Mouse (Mus musculus) neural tube, embryonic 14.5 days (tissue): ENCODE data around the gene Mus81. TPM values are rescaled to one million over a fixed set of nuclear protein-coding genes. Genes with fewer than 3 reads are reported as not detected.
A peak's percentile ranks its signal among the peaks of the same experiment; 100 is the strongest.

Experiments used
- ATAC-seq: fragments of 200-750 bp; cut with Nextera tagmentation; 2 replicates; pipeline ENCODE4 v1.8.0; 2017; ENCODE audit warnings: low read depth, mild to moderate bottlenecking, moderate TSS enrichment, moderate library complexity
- H3K27ac ChIP-seq: fragments of 300-500 bp; sonication (generic); 2 replicates; pipeline ENCODE4 v1.5.1; 2014; ENCODE audit warnings: low read depth, mild to moderate bottlenecking, control low read depth, low read length, moderate library complexity, mixed read lengths
- H3K27me3 ChIP-seq: fragments of 300-500 bp; sonication (generic); 2 replicates; pipeline ENCODE4 v1.6.1; 2014; ENCODE audit warnings: low read length; ENCODE audit not compliant: control insufficient read depth, insufficient read depth
- H3K36me3 ChIP-seq: fragments of 300-500 bp; sonication (generic); 2 replicates; pipeline ENCODE4 v1.6.1; 2014; ENCODE audit warnings: low read length, mixed read lengths; ENCODE audit not compliant: control insufficient read depth, insufficient read depth
- H3K4me1 ChIP-seq: fragments of 300-500 bp; sonication (generic); 2 replicates; pipeline ENCODE4 v1.6.1; 2014; ENCODE audit warnings: low read length; ENCODE audit not compliant: control insufficient read depth, insufficient read depth
- H3K4me2 ChIP-seq: fragments of 300-500 bp; sonication (generic); 2 replicates; pipeline ENCODE4 v1.6.1; 2014; ENCODE audit warnings: mild to moderate bottlenecking, low read depth, low read length, control low read depth
- H3K4me3 ChIP-seq: fragments of 300-500 bp; sonication (generic); 2 replicates; pipeline ENCODE4 v1.5.1; 2014; ENCODE audit warnings: low read depth, low read length, control low read depth, mixed read lengths
- H3K9ac ChIP-seq: fragments of 300-500 bp; sonication (generic); replicated peaks from 2 replicates; pipeline ENCODE4 v1.6.1; 2014; ENCODE audit warnings: low read depth, mild to moderate bottlenecking, control low read depth, low read length, mixed read lengths
- H3K9me3 ChIP-seq: fragments of 300-500 bp; sonication (generic); 2 replicates; pipeline ENCODE4 v1.6.1; 2016; ENCODE audit warnings: low read length; ENCODE audit not compliant: control insufficient read depth
- WGBS: fragments of 180-500 bp; shearing (Covaris S2); extraction: QIAGEN DNeasy Blood & Tissue Kit; methylation state at CpG from one replicate; pipeline ENCODE4 v1.1.7; 2014; 5-methylcytosine and 5-hydroxymethylcytosine counted together
- polyA plus RNA-seq: library from polyadenylated mRNA; unstranded; fragments of >200 nt; fragmentation: Nextera tagmentation; extraction: Ambion mirVana; gene quantifications from 2 replicates; pipeline ENCODE4 v1.2.1, GENCODE M21; 2014

The Mus81 gene
- polyA plus RNA-seq, 1 experiment from 2014 or later = 43.6 TPM

- WGBS = 92% methylated on average over 5 of the region's 5 CpGs
- Histone ChIP-seq H3K27ac (no peak overlapping the region), H3K27me3 (peaks cover 39% of the 10 kb centered on the region), H3K4me2 (no peak overlapping the region), H3K36me3 (no peaks in the 10 kb centered on the region), H3K9ac (no peak overlapping the region), H3K4me3 (no peak overlapping the region), H3K4me1 (peaks cover 10% of the 10 kb centered on the region; the same call in 1 of the 2 replicates), H3K9me3 (no peaks in the 10 kb centered on the region)
- no peak for ATAC-seq
Measured at GRCm38 (mm10) chr19:5445747-5446146, 42.5 kb downstream of the Mus81 start.

DNA sequence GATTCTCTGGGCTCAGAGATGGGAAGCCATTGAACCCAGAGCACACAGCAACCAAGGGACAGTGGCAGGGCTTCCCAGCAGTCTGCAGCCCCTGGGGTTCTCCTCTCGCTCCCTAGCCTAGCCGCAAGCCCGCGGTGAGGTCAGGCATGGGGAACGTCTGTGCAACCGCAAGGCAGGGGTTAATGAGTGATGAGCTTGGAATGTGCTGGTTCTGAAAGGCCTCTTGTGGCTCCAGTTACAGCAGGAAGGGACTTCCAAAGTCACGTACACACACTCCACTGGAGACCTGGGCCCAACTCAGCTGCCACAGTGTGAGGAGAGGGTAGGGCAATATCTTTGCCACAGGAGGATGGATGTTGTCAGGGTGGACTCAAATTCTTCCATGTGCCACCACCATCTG is 43.2 kb downstream of the Mus81 start:
- Histone ChIP-seq H3K27me3 (peaks cover 37% of the 10 kb centered on the region), H3K4me1 (peaks cover 10% of the 10 kb centered on the region; the same call in 1 of the 2 replicates), H3K4me2 (no peak overlapping the region), H3K27ac (no peak overlapping the region), H3K4me3 (no peak overlapping the region), H3K9ac (no peak overlapping the region), H3K9me3 (no peaks in the 10 kb centered on the region), H3K36me3 (no peaks in the 10 kb centered on the region)
- ATAC-seq = no peak
- WGBS = 38% methylated on average over 7 of the region's 7 CpGs

DNA sequence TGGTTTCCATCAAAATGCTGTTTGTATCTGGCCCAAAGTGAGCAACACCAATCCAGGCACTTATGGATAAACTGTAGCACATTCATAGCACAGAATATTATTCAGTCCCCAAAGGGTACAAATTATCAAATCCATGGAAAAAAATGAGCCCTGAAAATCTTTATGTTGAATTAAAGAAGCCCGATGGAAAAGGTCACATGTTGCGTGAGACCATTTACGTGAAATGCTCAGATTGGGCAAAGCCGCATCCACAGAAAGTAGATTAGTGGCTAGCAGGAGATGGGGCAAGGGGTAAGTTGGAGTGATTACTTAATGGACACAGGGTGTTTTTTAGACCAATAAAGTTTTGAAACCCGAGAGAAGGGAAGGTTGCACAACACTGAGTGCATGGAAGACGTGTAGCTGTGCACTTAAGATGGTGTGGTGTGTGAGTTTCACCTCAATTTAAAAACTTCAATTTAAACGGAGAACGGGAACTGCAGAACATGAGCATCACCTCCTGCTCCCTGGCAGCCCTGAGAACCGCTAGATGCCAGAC is 43.8 kb downstream of the Mus81 start:
- Histone ChIP-seq H3K9me3 (no peaks in the 10 kb centered on the region), H3K27me3 (peaks cover 32% of the 10 kb centered on the region), H3K27ac (no peak overlapping the region), H3K36me3 (no peaks in the 10 kb centered on the region), H3K4me2 (no peak overlapping the region), H3K4me1 (peaks cover 10% of the 10 kb centered on the region; the same call in 1 of the 2 replicates), H3K9ac (no peak overlapping the region), H3K4me3 (no peak overlapping the region)
- 74% methylated on average over 9 of the region's 9 CpGs for WGBS
- ATAC-seq = no peak

GRCm38 (mm10) chr19:5433951-5434350 is 54.3 kb downstream of the Mus81 start:
- H3K27ac ChIP-seq = no peak overlapping the region
- H3K9ac ChIP-seq = 0 out of 2 replicates have a peak overlapping the region, but pooled peaks have one; percentile 32

GRCm38 (mm10) chr19:5432992-5433852 is 55.0 kb downstream of the Mus81 start:
- no peak overlapping the region for H3K4me3 ChIP-seq
- WGBS = 17% methylated on average over 16 of the region's 16 CpGs
- H3K4me2 ChIP-seq = peak overlapping the region; percentile 34
- ATAC-seq = peak; percentile 34; the same call in 1 of the 2 replicates
- no peaks in the 10 kb centered on the region for H3K9me3 ChIP-seq
- 0 out of 2 replicates have a peak overlapping the region, but pooled peaks have one; percentile 32 for H3K9ac ChIP-seq
- H3K27me3 ChIP-seq = no peaks in the 10 kb centered on the region
- no peak overlapping the region for H3K27ac ChIP-seq
- peaks cover 5% of the 10 kb centered on the region; the same call in 1 of the 2 replicates for H3K4me1 ChIP-seq
- H3K36me3 ChIP-seq = no peaks in the 10 kb centered on the region

More at GRCm38 (mm10) chr19:5433951-5434350, 54.3 kb downstream of the Mus81 start:
- Histone ChIP-seq H3K4me2 (peak overlapping the region; percentile 34; the same call in 1 of the 2 replicates), H3K27me3 (no peaks in the 10 kb centered on the region), H3K36me3 (no peaks in the 10 kb centered on the region), H3K4me1 (peaks cover 5% of the 10 kb centered on the region; the same call in 1 of the 2 replicates), H3K9me3 (no peaks in the 10 kb centered on the region), H3K4me3 (no peak overlapping the region)
- 78% methylated on average over 7 of the region's 7 CpGs for WGBS
- no peak for ATAC-seq

Other genes with a start within 250 kb of the Mus81 start
- 56.9 TPM in 2 replicates for gene Pacs1, start 215.3 kb downstream of the Mus81 start, polyA plus RNA-seq
- gene Sf3b2, start 192.9 kb downstream of the Mus81 start, polyA plus RNA-seq = 321 and 329 TPM in 2 replicates
- gene Gal3st3, start 190.1 kb downstream of the Mus81 start, polyA plus RNA-seq = 31.0 and 38.3 TPM in 2 replicates
- not detected in 2 replicates for gene Catsper1, start 152.7 kb downstream of the Mus81 start, polyA plus RNA-seq
- 10.7 and 10.8 TPM in 2 replicates for gene Cst6, start 138.8 kb downstream of the Mus81 start, polyA plus RNA-seq
- gene Eif1ad, start 121.7 kb downstream of the Mus81 start, polyA plus RNA-seq = 38.7 and 41.6 TPM in 2 replicates
- gene Banf1, start 121.2 kb downstream of the Mus81 start, polyA plus RNA-seq = 274 and 327 TPM in 2 replicates
- gene Sart1, start 99.7 kb downstream of the Mus81 start, polyA plus RNA-seq = 55.6 and 69.2 TPM in 2 replicates
- gene Tsga10ip, start 85.9 kb downstream of the Mus81 start, polyA plus RNA-seq = not detected in 2 replicates
- 208 and 254 TPM in 2 replicates for gene Drap1, start 63.4 kb downstream of the Mus81 start, polyA plus RNA-seq
- 57.0 and 67.2 TPM in 2 replicates for gene AI837181, start 63.3 kb downstream of the Mus81 start, polyA plus RNA-seq
- not detected in 2 replicates for gene Fosl1, start 40.9 kb downstream of the Mus81 start, polyA plus RNA-seq
- gene Ccdc85b, start 30.5 kb downstream of the Mus81 start, polyA plus RNA-seq = 8.0 and 11.0 TPM in 2 replicates
- gene Fibp, start 27.8 kb downstream of the Mus81 start, polyA plus RNA-seq = 169 and 179 TPM in 2 replicates
- gene Ctsw, start 19.9 kb downstream of the Mus81 start, polyA plus RNA-seq = 4.2 and 4.4 TPM in 2 replicates
- 30.4 and 45.1 TPM in 2 replicates for gene Efemp2, start 14.4 kb downstream of the Mus81 start, polyA plus RNA-seq
- 3,473 and 3,739 TPM in 2 replicates for gene Cfl1, start 2.1 kb upstream of the Mus81 start, polyA plus RNA-seq
- gene 1700020D05Rik, start 15.4 kb upstream of the Mus81 start, polyA plus RNA-seq = 0.71 and 0.75 TPM in 2 replicates
- 95.2 and 107 TPM in 2 replicates for gene Snx32, start 22.1 kb upstream of the Mus81 start, polyA plus RNA-seq
- gene Ovol1, start 72.2 kb upstream of the Mus81 start, polyA plus RNA-seq = 0.14 TPM in 1 of 2 replicates, not detected in the other
- gene Ap5b1, start 79.6 kb upstream of the Mus81 start, polyA plus RNA-seq = 2.6 and 3.7 TPM in 2 replicates
- 49.8 and 51.7 TPM in 2 replicates for gene Rnaseh2c, start 113.5 kb upstream of the Mus81 start, polyA plus RNA-seq
- 45.6 and 47.3 TPM in 2 replicates for gene Kat5, start 121.8 kb upstream of the Mus81 start, polyA plus RNA-seq
- gene Rela, start 149.1 kb upstream of the Mus81 start, polyA plus RNA-seq = 26.9 and 31.0 TPM in 2 replicates
- gene Sipa1, start 175.3 kb upstream of the Mus81 start, polyA plus RNA-seq = 7.7 and 12.6 TPM in 2 replicates
- 6.8 and 11.1 TPM in 2 replicates for gene Map3k11, start 200.3 kb upstream of the Mus81 start, polyA plus RNA-seq
- 34.4 and 34.5 TPM in 2 replicates for gene Pcnx3, start 200.5 kb upstream of the Mus81 start, polyA plus RNA-seq
- not detected in 2 replicates for gene Kcnk7, start 216.0 kb upstream of the Mus81 start, polyA plus RNA-seq
- 7.8 and 8.9 TPM in 2 replicates for gene Ehbp1l1, start 237.9 kb upstream of the Mus81 start, polyA plus RNA-seq
- 145 and 152 TPM in 2 replicates for gene Fam89b, start 241.3 kb upstream of the Mus81 start, polyA plus RNA-seq